Mouse (Mus musculus): Measurements from ENCODE around the gene Rin1. TPM values are rescaled to one million over a fixed set of nuclear protein-coding genes. Genes with fewer than 3 reads are reported as not detected.

The Rin1 gene
- polyA plus RNA-seq, 1 experiment from 2014 or later, result 4.2 TPM

DNA sequence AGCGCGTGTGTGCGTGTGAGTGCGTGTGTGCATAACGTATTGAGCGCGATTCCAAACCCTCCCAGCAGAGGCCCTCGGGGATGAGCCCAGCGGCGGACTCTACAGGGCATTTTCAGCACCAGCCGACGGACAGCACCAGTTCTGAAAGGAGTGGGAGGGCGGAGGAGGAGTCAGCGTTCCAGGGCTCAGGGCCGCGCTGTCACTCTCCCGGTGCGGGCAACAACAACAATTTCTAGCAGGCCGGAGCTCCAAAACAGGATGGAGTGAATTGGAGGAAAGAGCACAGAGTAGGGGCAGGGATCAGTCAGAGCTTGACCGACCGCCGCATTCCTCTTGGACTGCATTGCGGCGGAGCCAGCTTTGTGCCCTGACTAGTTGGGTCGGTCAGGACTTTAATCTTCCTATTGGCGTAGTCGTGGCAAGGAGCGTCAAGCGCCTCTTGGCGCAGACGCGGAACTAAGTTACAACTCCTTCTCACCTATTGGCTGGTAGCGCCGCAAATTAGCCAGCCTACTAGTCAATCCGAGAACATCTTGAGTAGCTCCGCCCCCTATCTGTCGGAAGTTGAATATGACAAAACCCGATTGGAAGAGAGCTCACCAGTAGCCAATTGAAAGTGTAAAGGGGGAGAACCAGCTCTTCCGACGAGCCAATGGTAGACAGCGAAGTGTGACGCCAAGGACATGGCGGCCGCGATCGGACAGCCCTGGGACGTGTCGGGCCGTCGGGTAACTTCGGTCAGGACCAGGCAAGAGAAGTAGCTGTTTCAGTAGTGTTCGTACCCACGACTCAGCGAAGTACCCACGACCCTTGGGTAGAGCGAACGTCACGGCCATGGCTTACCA lies 37.8 kb downstream of the Rin1 start, which contains the start of gene Yif1a:
Yif1a (plus strand) TSS at position 655 of the 845 bp plus-strand sequence.
- H3K4me2 ChIP-seq, result peak within 1 kb of the TSS; percentile 87
- H3K27ac ChIP-seq, result peak within 1 kb of the TSS; percentile 92
- WGBS, result under 1% methylated on average over 58 of the region's 58 CpGs
- peaks cover 27% of the 10 kb centered on the region for H3K4me1 ChIP-seq
- peaks cover 34% of the 10 kb centered on the region for H3K36me3 ChIP-seq
- H3K27me3 ChIP-seq, result peaks cover 35% of the 10 kb centered on the region
- H3K9me3 ChIP-seq (replicated peaks), result no peaks in the 10 kb centered on the region
- H3K9ac ChIP-seq, result peak within 1 kb of the TSS; percentile 83
- ATAC-seq (replicated peaks; ENCODE audit: low FRiP score), result peak; percentile 92
- H3K4me3 ChIP-seq (replicated peaks), result peak within 1 kb of the TSS; percentile 90

DNA sequence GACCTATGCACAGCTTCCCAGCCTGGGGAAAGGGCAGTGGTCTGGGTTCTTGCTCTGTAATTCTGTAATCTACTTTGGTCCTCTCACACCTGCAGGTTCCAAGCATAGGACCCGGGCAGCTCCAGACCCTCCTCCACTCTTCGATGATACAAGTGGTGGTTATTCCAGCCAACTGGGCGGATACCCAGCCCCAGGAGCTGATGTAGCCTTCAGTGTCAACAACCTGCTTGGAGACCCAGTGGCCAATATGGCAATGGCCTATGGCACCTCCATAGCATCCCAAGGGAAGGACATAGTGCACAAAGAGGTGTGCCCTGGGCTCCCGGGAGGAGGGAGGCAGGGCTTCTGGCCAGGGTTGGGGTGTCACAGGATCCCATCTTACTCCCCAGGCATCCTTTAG lies 39.0 kb downstream of the Rin1 start:
- no peak for ATAC-seq (replicated peaks; ENCODE audit: low FRiP score)
- Histone ChIP-seq H3K9me3 (replicated peaks) (no peaks in the 10 kb centered on the region), H3K9ac (peak overlapping the region; percentile 83)

DNA sequence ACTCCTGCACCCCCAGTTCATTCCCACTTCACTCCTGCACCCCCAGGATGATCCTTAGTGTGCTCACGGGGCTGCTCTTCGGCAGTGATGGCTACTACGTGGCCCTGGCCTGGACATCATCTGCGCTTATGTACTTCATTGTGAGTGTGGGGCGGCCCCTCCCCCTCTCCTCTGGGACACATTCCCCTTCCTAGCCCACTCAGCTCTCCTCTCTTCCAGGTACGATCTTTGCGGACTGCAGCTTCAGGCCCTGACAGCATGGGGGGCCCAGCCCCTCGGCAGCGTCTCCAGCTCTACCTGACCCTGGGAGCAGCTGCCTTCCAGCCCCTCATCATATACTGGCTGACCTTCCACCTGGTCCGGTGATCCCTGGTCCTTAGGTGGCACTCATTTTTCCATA lies 41.8 kb downstream of the Rin1 start:
- Histone ChIP-seq H3K36me3 (peaks cover 37% of the 10 kb centered on the region), H3K27me3 (0 out of 2 replicates have a peak, but pooled peaks cover 2% of the 10 kb centered on the region), H3K9me3 (replicated peaks) (no peaks in the 10 kb centered on the region), H3K4me1 (peaks cover 48% of the 10 kb centered on the region), H3K9ac (no peak overlapping the region), H3K4me2 (no peak overlapping the region), H3K4me3 (replicated peaks) (no peak overlapping the region), H3K27ac (no peak overlapping the region)
- WGBS, result 87% methylated on average over 10 of the region's 10 CpGs
- no peak for ATAC-seq (replicated peaks; ENCODE audit: low FRiP score)

More for the DNA sequence above, 39.0 kb downstream of the Rin1 start:
- Histone ChIP-seq H3K27ac (no peak overlapping the region), H3K4me3 (replicated peaks) (peak overlapping the region; percentile 90), H3K27me3 (peaks cover 23% of the 10 kb centered on the region), H3K4me2 (peak overlapping the region; percentile 87), H3K4me1 (peaks cover 33% of the 10 kb centered on the region), H3K36me3 (peaks cover 37% of the 10 kb centered on the region)
- WGBS, result 84% methylated on average over 4 of the region's 4 CpGs

DNA sequence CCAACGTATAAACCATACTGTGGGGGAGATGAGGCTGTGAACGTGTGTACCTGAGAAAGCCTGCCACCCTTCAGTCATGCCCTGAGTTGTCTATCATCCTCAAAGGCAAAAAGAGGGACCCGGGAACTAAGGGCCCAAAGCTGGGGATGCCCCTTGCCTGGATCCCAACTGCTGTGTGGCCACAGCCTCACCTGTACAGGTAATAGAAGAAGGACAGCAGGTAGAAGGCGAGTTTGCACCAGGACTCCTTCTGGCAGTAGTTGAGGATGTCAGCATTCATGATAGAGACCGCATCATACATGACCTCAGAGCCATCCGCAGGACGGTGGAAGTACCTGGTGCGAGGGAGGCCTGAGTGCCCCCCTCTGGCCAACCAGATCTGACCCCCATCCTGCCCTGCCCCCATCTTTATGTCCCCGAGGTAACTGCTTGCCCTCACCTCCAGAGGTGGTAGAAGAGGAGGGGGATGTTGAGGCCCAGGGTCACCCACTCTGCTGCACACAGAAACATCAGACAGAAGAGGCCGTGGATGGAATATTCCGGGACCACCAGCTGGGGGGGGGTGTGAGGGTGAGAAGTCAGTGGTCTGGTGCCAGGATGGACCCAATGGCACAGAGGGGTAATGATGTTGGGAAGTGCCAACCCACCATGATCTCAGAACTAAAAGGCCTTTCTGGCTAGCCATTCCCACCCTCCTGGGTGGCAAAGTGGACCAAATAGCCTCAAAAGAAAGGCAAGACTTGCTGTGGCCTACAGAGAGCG lies 43.4 kb downstream of the Rin1 start:
- Histone ChIP-seq H3K27me3 (0 out of 2 replicates have a peak, but pooled peaks cover 2% of the 10 kb centered on the region), H3K27ac (no peak overlapping the region), H3K36me3 (peaks cover 37% of the 10 kb centered on the region), H3K4me3 (replicated peaks) (no peak overlapping the region), H3K9me3 (replicated peaks) (no peaks in the 10 kb centered on the region), H3K4me1 (peaks cover 57% of the 10 kb centered on the region), H3K4me2 (0 out of 2 replicates have a peak overlapping the region, but pooled peaks have one; percentile 4), H3K9ac (no peak overlapping the region)
- 73% methylated on average over 12 of the region's 12 CpGs for WGBS
- no peak for ATAC-seq (replicated peaks; ENCODE audit: low FRiP score)

GRCm38 (mm10) chr19:5094243-5094632 lies 44.0 kb downstream of the Rin1 start:
- Histone ChIP-seq H3K4me1 (peaks cover 58% of the 10 kb centered on the region), H3K27me3 (0 out of 2 replicates have a peak, but pooled peaks cover 2% of the 10 kb centered on the region), H3K36me3 (peaks cover 37% of the 10 kb centered on the region), H3K4me2 (peak overlapping the region; percentile 4; the same call in 1 of the 2 replicates), H3K27ac (no peak overlapping the region), H3K9me3 (replicated peaks) (no peaks in the 10 kb centered on the region), H3K4me3 (replicated peaks) (no peak overlapping the region), H3K9ac (no peak overlapping the region)
- peak; percentile 44 for ATAC-seq (replicated peaks; ENCODE audit: low FRiP score)
- under 1% methylated on average over 21 of the region's 21 CpGs for WGBS

DNA sequence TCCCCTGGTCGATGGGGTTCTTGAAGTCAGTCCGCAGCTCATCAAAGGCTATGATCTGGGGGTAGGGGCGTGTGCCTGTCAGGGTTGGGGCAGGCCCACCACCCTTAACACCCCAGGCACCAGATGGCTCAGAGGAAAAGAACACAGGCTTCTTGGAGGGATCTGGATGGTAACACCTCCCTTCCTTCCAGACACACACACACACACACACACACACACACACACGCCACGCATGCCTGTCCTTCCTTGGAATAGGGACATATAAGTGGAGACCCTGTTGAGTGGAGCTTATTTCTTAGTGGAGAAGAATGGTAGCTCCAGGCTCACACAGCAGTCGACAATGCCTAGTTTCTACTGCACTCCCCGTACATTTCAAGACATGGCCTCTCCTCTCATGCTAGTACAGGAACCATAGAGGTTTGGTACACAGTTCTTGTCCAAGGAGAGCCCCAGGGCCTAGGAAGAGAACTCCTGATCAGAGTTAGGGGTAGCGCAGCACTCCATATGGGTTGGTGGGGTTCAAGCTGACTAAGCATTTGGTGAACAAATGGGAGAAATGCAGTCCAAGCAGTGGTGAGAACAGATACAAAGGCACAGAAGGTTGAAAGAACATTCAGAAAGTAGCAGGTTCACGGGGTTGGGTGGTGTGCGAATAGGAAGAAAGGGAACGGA lies 44.6 kb downstream of the Rin1 start:
- H3K4me2 ChIP-seq, result peak overlapping the region; percentile 4; the same call in 1 of the 2 replicates
- H3K27me3 ChIP-seq, result 0 out of 2 replicates have a peak, but pooled peaks cover 2% of the 10 kb centered on the region
- H3K4me3 ChIP-seq (replicated peaks), result no peak overlapping the region; the same call in 1 of the 2 replicates
- peaks cover 59% of the 10 kb centered on the region for H3K4me1 ChIP-seq
- H3K27ac ChIP-seq, result no peak overlapping the region
- H3K9me3 ChIP-seq (replicated peaks), result no peaks in the 10 kb centered on the region
- ATAC-seq (replicated peaks; ENCODE audit: low FRiP score), result no peak
- no peak overlapping the region for H3K9ac ChIP-seq
- 39% methylated on average over 11 of the region's 11 CpGs for WGBS
- peaks cover 40% of the 10 kb centered on the region for H3K36me3 ChIP-seq

DNA sequence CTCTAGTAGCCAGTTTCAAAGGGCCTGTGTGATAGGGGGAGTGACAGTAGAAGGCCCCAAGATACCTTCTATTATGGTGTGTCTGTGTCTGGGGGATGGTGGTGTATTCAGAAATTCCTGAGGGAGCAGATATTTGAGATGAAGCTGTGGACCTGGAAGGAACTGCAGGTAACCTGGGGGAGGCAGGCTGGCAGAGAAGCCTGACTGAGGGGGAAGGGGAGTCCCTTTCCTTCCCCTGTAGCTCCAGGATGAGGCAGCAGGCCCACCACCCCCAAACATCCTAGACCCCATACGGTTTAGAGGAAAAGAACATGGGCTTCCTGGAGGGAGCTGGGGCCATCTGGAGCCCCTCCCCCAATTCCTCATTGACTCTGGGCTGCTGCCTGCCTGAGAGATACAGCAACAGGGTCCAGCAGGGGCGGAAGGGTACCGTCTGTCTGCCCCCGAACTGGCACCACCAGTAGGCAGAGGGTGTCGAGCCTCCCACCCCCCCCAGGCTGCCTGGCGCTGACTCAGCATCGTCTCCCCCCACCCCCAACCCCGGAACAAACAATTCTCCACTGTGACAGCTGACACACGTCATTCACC lies 45.7 kb downstream of the Rin1 start:
- H3K9ac ChIP-seq, result no peak overlapping the region
- H3K4me2 ChIP-seq, result peak overlapping the region; percentile 100; the same call in 1 of the 2 replicates
- WGBS, result 18% methylated on average over 9 of the region's 9 CpGs
- H3K27ac ChIP-seq, result no peak overlapping the region
- H3K36me3 ChIP-seq, result peaks cover 41% of the 10 kb centered on the region
- ATAC-seq (replicated peaks; ENCODE audit: low FRiP score), result no peak
- no peak overlapping the region for H3K4me3 ChIP-seq (replicated peaks)
- H3K27me3 ChIP-seq, result 0 out of 2 replicates have a peak, but pooled peaks cover 2% of the 10 kb centered on the region
- H3K4me1 ChIP-seq, result peaks cover 59% of the 10 kb centered on the region
- no peaks in the 10 kb centered on the region for H3K9me3 ChIP-seq (replicated peaks)

DNA sequence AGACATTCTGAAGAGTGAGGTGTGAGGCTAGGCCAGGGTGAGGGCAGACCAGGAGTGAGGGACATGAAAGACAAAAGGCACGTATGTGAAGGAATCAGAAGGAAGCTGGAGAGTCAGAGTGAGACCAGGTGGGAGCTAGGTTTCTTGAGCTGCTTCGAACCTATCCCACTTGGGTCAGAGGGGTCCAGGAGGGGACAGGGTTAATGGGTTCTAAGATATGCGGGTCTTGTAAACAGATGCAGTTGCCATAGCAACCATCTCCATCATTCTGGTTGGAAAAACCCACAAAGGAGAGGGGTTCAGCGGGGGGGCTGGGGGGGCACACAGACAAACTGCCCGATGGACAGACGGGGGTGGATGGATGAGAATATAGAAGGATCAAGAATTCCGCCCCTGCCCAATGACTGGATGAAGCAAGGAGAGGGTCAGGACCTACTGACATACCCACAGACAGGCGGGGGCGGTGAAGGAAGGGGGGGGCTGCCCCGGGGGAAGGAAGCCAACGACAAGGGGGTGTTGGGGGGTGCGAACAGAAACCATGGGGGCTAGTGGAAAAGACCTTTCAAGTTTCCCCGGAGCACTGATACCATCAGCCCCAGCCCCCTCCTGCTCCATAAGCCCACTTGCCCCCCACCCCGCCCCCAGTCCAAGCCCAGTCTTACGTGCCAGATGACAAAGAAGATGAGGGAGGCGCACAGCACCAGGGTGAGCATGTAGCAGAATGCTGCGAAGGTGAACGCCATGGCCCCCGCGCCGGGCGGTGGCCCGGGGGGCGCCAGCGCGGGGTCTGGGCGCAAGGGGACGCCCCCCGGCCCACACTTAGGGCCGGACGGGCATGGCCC lies 47.5 kb downstream of the Rin1 start:
- H3K9ac ChIP-seq, result peak overlapping the region; percentile 79
- peak overlapping the region; percentile 45 for H3K27ac ChIP-seq
- no peaks in the 10 kb centered on the region for H3K9me3 ChIP-seq (replicated peaks)
- 4% methylated on average over 31 of the region's 31 CpGs for WGBS
- peak overlapping the region; percentile 63 for H3K4me3 ChIP-seq (replicated peaks)
- peaks cover 41% of the 10 kb centered on the region for H3K36me3 ChIP-seq
- H3K27me3 ChIP-seq, result 0 out of 2 replicates have a peak, but pooled peaks cover 2% of the 10 kb centered on the region
- peak; percentile 3 for ATAC-seq (replicated peaks; ENCODE audit: low FRiP score)
- H3K4me2 ChIP-seq, result peak overlapping the region; percentile 100
- H3K4me1 ChIP-seq, result peaks cover 59% of the 10 kb centered on the region

DNA sequence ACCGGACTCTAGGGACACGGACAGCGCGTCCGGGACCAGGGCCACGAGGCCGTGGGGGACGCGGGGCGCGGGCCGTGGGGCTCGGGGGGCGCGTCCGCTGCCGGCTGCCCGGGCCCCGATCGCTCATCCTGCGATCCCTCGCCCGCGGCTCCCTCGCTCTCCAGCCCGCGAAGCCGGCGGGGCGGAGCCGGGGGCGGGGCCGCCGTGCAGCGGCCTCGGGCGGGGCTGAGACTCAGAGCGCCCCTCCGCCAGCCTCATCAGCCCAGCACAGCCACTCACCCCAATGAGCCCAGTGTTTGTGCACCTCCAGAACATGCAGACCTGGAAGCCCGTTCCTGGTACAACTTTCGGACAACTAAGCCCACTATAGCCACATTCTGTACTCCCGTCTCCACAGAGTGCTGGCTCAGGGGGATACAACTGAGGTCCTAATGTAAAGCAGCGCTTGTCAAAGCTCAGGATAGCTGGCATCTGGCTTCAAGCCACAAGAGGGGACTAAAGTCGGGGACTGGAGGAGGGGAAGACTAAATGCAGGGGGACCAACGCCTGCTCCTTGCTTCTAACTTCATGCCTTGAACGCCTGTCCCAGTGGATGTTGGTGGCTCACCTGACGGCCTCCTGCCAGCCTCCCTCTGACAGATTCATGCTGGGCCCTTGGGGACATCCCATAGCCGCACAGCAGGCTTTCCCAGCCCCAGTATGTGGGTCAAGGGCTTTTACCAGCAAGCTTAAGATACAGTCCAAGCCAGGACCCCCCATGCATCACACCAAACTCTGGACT lies 48.3 kb downstream of the Rin1 start, which contains the start of gene Cnih2:
Cnih2 (minus strand) TSS at position 159 of the 781 bp plus-strand sequence.
- peak; percentile 55 for ATAC-seq (replicated peaks; ENCODE audit: low FRiP score)
- Histone ChIP-seq H3K27me3 (0 out of 2 replicates have a peak, but pooled peaks cover 2% of the 10 kb centered on the region), H3K4me3 (replicated peaks) (peak within 1 kb of the TSS; percentile 63), H3K4me2 (peak within 1 kb of the TSS; percentile 100), H3K9ac (peak within 1 kb of the TSS; percentile 79), H3K36me3 (peaks cover 43% of the 10 kb centered on the region), H3K9me3 (replicated peaks) (no peaks in the 10 kb centered on the region), H3K4me1 (peaks cover 59% of the 10 kb centered on the region), H3K27ac (peak within 1 kb of the TSS; percentile 45)
- 5% methylated on average over 31 of the region's 48 CpGs for WGBS

- Histone ChIP-seq H3K36me3 (peaks cover 63% of the 10 kb centered on the region), H3K27ac (peak overlapping the region; percentile 95), H3K9ac (peak overlapping the region; percentile 88), H3K4me1 (peaks cover 39% of the 10 kb centered on the region), H3K4me2 (peak overlapping the region; percentile 84), H3K27me3 (no peaks in the 10 kb centered on the region), H3K4me3 (replicated peaks) (peak overlapping the region; percentile 75), H3K9me3 (replicated peaks) (no peaks in the 10 kb centered on the region)
- ATAC-seq (replicated peaks; ENCODE audit: low FRiP score), result no peak
- WGBS, result 6% methylated on average over 9 of the region's 9 CpGs
Measured at GRCm38 (mm10) chr19:5106074-5106473, 55.8 kb downstream of the Rin1 start.

Data from kidney, embryonic 15.5 days (tissue).